Mouse (Mus musculus): Measurements from ENCODE around the gene Adora3. TPM values are rescaled to one million over a fixed set of nuclear protein-coding genes. Genes with fewer than 3 reads are reported as not detected.

Gene Adora3
- total and polyA plus RNA-seq, 3 experiments = 0.37 TPM; not detected in 2

DNA sequence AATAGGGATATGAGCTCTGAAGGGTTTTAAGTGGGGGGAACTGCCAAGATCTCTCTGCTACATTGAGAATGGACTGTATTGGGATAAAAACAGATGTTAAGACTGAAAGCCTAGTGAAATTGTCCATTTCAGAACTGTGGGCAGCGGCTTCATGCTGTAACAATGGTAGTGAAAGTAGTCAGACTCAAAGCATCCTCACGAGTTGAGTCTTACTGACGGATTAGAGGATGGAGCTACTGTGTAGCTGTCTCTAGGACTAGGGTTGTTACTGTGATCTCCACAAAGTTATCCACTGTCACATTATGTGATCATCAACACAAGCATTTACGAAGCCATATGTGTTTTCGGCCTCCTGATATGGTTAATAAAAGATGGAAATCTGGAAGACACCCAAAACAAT is 87.5 kb downstream of the Adora3 start:
- 15% methylated on average over 5 of the region's 5 CpGs for WGBS
- no peak for DNase-seq
- peaks cover 5% of the 10 kb centered on the region for H3K4me1 ChIP-seq (ENCODE audit: control insufficient read depth, insufficient read depth, low read length)
- intact Hi-C loops (cut with DNase I) = loop anchor here (5.0 kb wide), 1 partner anchor 271 kb away; the partner anchor contains the start of gene Ddx20
- H3K9ac ChIP-seq (ENCODE audit: low read depth, low read length) = peak overlapping the region; percentile 96
- H3K36me3 ChIP-seq (ENCODE audit: control insufficient read depth, insufficient read depth, low read length) = peaks cover 39% of the 10 kb centered on the region
- H3K27me3 ChIP-seq (ENCODE audit: control insufficient read depth, insufficient read depth, low read length) = no peaks in the 10 kb centered on the region
- peaks cover 4% of the 10 kb centered on the region for H3K79me2 ChIP-seq (replicated peaks; ENCODE audit: control insufficient read depth, insufficient read depth, low read length)
- peak overlapping the region; percentile 95 for H3K27ac ChIP-seq
- TF ChIP-seq EP300 (IDR thresholded peaks at IDR 0.05; ENCODE audit: insufficient read depth, low read depth, low read length) (no peak), CTCF (IDR thresholded peaks at IDR 0.05) (no peak), POLR2A (IDR thresholded peaks at IDR 0.05; ENCODE audit: insufficient read depth, low read depth, low read length) (no peak)
- H3K4me3 ChIP-seq = peak overlapping the region; percentile 78

Other genes with a start within 250 kb of the Adora3 start
- gene Ddx20, start 183.3 kb upstream of the Adora3 start, total RNA-seq (2021) = 10 to 100 TPM in 1 of 2 experiments, 1 to 10 TPM in 1; 9.2 to 12.3 TPM
- gene Ddx20, start 183.3 kb upstream of the Adora3 start, polyA plus RNA-seq (2012; rRNA removed) = 4.1 and 6.5 TPM in 2 replicates
- gene Inka2, start 166.3 kb upstream of the Adora3 start, total RNA-seq (2021) = 10 to 100 TPM; 16.1 to 16.2 TPM
- gene Inka2, start 166.3 kb upstream of the Adora3 start, polyA plus RNA-seq (2012; rRNA removed) = 11.5 and 22.4 TPM in 2 replicates
- gene Rap1a, start 69.5 kb upstream of the Adora3 start, total RNA-seq (2021) = 100 to 1,000 TPM; 101 to 113 TPM
- 12.8 and 34.5 TPM in 2 replicates for gene Rap1a, start 69.5 kb upstream of the Adora3 start, polyA plus RNA-seq (2012; rRNA removed)
- gene Tmigd3, start within 50 bp of the Adora3 start, total RNA-seq (2021) = under 1 TPM in 1 of 2 experiments, not detected in 1; 0.31 TPM
- 0.35 TPM in 1 of 2 replicates, not detected in the other for gene Tmigd3, start within 50 bp of the Adora3 start, polyA plus RNA-seq (2012; rRNA removed)
- gene I830077J02Rik, start 61.8 kb downstream of the Adora3 start, total RNA-seq (2021) = 1 to 10 TPM in 1 of 2 experiments, under 1 TPM in 1; 0.97 to 2.3 TPM
- 0.72 and 0.76 TPM in 2 replicates for gene I830077J02Rik, start 61.8 kb downstream of the Adora3 start, polyA plus RNA-seq (2012; rRNA removed)
- gene Wdr77, start 88.5 kb downstream of the Adora3 start, total RNA-seq (2021) = 10 to 100 TPM; 37.8 to 39.6 TPM
- 40.9 and 58.5 TPM in 2 replicates for gene Wdr77, start 88.5 kb downstream of the Adora3 start, polyA plus RNA-seq (2012; rRNA removed)
- gene Atp5f1, start 89.2 kb downstream of the Adora3 start, total RNA-seq (2021) = 1,000 to 10,000 TPM; 1,076 to 1,219 TPM
- gene Atp5f1, start 89.2 kb downstream of the Adora3 start, polyA plus RNA-seq (2012; rRNA removed) = 478 and 1,133 TPM in 2 replicates
- under 1 TPM; 0.16 to 0.34 TPM for gene Ovgp1, start 102.9 kb downstream of the Adora3 start, total RNA-seq (2021)
- gene Ovgp1, start 102.9 kb downstream of the Adora3 start, polyA plus RNA-seq (2012; rRNA removed) = 0.98 and 1.4 TPM in 2 replicates
- not detected for gene Pifo, start 143.8 kb downstream of the Adora3 start, total RNA-seq (2021)
- 0.20 TPM in 1 of 2 replicates, not detected in the other for gene Pifo, start 143.8 kb downstream of the Adora3 start, polyA plus RNA-seq (2012; rRNA removed)
- not detected for gene Chil5, start 162.0 kb downstream of the Adora3 start, total RNA-seq (2021)
- gene Chil5, start 162.0 kb downstream of the Adora3 start, polyA plus RNA-seq (2012; rRNA removed) = 0.12 TPM in 1 of 2 replicates, not detected in the other
- not detected for gene Chia1, start 242.4 kb downstream of the Adora3 start, total RNA-seq (2021)
- 0.31 TPM in 1 of 2 replicates, not detected in the other for gene Chia1, start 242.4 kb downstream of the Adora3 start, polyA plus RNA-seq (2012; rRNA removed)

Measured in heart, adult 2 months (tissue).